Mouse (Mus musculus) telencephalon, adult 2 months (tissue): ENCODE measurements at regions not wholly inside any gene's neighbourhood (a gene's known extent, or its start where the extent isn't known, plus 50 kb on each side); places are given as distances from the start of the nearest gene placed in this dataset.

ENCODE experiments used
- DNase-seq: peaks from one replicate; pipeline ENCODE4 v3.0.0-alpha.2; 2011; ENCODE audit warnings: low read depth, low spot score

DNA sequence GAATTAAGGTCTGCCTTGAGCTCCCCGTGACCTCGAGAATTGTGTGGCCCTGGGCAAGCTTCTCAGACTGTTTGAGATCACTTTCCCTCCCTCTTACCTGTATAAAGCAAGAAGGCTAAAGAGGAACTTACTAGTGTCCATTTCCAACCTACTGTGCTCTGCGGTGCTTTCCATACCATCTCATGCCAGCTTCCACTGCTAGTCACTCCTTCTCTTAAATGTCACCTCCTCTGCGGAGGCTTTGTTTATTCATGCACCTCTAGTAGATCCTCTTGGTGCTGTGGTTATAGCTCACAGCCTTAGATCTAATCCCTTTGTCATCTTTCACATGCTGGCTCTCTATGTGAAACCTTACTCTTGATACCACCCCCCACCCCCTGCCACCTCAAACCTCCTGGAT, 2310.3 kb upstream of the Lrrc6 start:
- peak; percentile 46 for DNase-seq

DNA sequence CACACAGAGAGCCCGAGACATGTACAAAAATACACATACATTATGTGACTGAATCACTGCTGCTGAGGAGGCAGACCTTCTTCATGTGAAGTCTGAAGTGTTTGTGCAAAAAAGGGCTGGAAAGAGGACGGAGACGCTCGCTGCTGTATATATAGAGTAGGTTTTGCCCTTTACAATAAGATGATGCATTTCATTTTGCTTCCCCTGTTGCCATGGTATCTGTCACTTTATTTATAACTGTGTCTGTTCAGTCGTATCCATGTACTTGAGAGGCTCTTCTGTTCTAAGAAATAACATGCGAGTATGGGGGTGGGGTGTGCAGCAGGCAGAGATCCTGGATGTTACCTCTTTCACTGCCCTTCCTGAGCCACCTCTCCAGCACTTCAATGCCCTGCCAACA, 2309.9 kb upstream of the Lrrc6 start:
- peak; percentile 92 for DNase-seq

DNA sequence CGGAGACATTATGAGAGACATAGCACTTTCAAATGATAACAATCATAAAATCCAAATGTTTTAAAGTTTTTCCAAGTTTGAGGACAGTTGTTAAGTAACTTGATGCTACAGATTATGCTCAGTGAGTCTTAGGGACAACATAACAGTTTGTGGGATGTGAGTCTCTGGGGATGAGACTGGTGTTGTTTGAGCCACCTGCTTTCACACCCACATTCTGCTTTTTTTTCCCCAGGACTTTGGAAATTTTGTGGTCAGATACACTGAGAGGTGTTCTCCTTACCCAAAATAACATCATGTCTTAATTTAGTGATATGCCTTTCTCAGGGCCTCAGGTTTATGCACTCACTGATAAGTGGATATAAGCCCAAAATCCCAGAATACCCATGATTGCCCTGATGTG, 2307.5 kb upstream of the Lrrc6 start:
- DNase-seq, result peak; percentile 50

DNA sequence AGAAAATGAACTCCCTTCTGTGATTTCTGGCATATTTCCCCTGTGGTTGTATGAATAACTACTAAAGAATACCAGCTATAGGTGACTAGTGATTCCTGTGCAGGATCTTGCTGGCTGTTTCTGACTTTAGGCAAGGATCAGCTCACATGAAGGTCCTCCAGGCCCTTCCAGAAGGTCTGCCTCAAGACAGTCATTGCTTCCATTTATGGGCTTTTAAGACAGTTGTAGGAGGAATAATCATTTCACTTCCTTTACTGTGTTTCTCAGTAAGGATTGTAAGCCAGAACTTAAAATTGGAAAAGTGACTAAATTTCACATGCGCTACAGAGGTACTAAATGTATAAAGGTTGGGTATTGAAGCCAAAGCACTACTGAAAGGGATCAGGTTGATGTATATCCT, 2303.5 kb upstream of the Lrrc6 start:
- DNase-seq, result peak; percentile 63

DNA sequence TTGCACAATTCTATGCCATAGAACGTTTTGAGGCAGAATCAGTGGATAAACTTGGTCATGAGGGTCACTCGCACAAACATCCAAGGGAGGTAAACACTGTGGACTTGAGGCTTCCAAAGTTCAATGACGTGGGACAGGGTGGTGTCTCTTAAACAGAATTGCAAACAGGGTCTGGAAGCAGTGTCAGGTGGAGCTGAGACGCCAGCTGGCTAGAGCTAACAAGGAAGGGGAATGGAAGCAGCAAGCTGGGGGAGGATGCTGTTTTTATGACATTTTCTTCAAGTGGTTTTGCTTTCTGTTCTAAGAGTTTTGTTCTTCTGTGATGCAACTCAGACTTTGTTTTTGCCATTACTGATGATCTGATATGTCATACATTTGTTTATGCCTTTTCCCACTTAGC, 2301.1 kb upstream of the Lrrc6 start:
- peak; percentile 52 for DNase-seq

DNA sequence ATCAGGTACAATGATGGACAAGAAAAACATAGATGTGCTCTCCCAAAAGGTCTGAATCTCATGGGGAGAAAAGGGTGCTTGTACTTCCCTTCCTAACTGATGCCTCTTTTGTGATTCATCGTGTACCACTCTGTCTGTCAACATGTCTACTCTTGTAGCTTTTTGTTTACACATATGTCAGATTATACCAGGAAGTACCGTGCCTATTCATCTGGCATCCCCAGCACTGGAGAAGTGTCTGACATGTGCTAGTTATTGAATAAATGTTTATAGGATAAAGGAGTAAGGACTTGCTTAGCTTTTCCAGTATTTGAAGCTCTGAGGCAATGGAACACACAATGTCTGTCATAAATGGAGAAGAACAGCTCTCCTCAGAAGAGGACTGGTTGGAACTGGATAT, 2296.7 kb upstream of the Lrrc6 start:
- DNase-seq, result no peak

DNA sequence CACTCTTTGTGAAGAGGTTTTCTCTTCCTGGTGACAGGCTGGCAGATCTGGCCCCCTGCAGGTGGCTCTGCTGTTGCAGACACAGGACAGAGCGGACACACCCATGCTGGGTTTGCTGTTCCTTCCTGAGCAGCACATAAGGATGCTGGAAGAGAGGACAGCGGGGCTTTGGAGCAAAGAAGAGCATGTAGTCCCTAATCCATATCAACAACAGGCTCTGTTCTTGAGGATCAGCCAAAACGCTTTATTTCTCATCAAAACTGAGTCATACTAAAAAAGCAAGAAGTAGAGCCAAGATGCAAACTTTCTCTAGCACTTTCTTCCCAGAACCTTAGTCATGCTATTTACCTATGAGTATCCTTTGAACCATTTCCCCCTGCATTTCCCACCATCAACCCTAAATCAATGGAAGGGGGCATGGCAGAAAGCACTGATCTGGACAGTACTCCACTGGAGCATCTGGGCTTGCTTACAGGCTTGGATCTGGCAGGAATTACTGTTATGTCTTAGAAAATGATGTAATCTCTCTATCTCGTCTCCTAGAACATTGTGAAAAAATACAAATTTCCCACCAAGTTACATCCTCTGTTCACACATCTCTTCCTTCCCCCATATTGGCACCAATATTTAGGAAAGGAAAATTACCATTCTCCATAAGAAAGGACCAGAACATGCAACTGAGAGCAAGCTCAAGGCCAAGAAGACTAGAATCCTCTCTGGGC, 2294.7 kb upstream of the Lrrc6 start:
- peak; percentile 53 for DNase-seq

DNA sequence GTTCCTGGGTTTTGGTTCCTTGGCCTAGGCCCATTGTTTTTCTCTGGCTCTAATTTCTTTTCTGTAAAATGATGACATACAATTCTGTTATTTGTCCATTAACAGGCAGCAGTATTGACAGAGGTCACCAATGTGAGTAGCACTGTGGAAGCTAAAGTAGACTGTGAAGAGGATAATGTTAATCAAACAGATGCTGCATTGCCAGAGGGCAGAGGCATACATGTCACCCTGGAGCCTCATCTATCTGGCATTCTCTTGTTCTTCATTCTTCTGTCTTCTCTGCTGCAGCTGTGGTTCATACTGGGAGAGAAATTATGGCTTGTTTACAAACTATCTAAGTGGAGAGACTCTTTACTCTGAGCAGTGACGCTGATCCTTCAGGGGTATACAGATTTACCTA, 2259.2 kb upstream of the Lrrc6 start:
- DNase-seq, result no peak

DNA sequence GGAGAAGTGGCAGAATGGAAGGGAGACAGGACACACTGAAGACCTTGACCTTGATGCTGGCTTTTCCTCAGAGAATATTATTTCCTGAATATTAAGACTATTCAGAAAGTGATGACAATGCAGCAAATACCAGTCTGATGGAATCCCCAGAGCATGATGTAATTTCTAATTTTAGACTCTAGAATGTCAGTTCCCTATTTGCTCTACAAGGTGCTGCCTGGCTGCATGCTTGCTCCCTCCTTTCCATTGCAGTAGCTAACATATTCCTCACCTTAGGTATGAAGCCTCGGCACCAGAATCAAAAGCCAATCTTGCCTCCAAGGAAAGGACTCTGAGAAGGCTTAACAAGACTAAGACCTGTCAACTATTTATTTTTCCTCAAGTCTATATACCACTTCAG, 2254.5 kb upstream of the Lrrc6 start:
- DNase-seq, result peak; percentile 41

DNA sequence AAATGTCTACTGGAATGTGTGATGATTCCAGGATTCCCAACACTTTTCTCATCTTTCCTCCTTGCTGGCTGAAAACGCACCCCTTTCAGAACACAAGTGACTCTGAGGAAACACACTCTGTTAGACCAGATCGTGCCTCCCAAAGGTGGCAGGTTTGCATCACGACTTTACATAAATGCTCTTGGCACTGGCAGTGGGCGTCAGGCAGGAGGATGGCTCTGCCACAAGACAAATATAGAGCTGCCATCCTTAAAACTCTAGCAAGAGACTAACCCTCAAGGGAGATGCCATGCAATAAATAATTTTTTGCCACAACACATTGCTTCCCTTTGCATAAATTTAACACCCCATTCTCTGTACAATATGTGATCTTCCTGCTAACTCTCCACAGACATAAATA, 2254.1 kb upstream of the Lrrc6 start:
- peak; percentile 95 for DNase-seq

DNA sequence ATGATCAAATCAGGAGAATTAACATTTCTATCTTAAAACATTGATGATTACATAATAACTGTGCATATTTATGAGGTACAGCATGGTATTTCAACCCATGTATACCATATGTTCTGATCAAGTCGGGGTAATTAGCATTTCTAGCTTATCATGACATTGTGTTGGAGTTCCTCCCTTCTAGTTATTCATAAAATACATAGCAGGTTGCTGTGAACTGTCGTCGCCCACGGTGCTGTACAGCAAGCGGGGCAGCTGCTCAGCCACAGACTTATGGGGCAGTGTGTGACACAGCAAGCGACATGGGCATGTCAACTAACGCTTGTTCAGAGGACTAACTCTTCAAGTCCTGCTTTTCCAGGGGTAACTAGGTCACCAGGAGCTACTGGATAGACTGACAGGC, 2238.6 kb upstream of the Lrrc6 start:
- no peak for DNase-seq

DNA sequence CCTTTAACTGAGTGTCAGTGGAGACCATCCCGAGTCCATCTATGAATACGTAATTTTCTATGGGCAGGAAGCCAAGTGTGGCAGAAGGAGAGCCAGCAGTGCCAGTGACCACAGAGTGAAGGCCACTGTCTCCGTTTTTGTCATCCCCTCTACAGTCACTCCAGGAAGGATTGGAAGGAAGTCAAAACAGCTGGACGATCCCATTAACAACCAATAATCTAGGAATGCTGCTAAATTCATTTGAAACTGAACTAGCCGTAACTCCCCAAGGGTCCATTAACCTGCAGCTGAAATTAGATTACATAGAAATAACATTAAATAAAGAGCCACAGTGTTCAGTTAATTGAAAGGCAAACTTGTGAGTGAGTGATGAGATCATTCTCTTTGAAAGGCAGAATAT, 2220.5 kb upstream of the Lrrc6 start:
- DNase-seq, result no peak

DNA sequence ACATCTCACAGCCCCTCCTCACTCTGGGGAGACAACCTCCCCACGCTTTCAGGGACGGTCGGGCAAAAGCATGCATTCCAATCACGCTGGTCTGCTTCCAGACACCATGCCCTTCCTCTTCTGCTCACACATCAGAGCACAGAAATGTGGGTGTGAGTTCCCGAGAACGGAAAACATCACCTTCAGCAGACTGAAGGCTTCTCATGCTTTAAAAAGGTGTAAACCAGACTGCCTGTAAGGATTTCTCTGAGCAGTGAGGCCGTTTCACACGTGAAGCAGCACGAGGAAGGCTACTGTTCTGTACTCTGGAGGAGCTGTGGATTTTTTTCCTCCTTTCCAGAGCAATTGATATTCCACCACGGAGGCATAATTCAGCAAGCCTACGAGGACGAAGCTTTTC, 2218.8 kb upstream of the Lrrc6 start:
- peak; percentile 79 for DNase-seq

DNA sequence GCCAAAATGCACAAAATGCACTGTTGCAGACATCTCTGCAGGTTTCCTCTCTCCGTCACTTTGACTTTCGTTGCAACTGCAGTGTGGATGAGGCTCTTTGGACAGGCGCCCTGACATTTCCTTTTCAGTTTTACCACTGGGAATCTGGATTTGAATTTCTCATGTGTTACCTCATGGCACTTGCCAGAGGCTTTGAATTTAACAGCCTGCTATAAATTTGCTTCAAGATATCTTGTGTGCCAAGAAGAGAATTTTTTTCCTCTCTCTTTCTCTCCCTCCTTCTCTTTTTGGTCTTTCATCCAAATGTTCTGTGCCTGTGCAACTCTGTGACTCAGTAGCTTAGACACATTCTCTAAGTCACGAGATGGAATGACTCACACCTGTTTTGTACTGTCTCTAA, 2213.6 kb upstream of the Lrrc6 start:
- peak; percentile 85 for DNase-seq

DNA sequence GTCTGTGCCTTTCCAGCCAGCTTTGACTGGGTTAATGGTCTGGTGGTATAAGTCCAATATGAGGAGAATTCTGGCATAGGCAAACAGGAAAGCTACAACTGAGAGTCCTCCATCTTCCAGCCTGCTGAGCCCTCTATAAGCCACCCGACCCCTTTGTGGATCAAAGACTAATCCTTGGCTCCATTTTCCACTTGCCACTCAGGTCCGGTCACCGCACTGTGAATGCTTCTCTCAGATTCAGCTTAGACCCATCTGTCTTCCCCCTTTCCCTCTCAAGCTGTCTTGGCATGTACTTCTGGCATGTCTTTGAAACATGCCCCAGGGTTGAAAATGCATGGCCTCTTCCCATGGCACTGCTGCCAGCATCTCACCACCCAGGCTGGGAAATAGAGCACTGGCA, 2206.6 kb upstream of the Lrrc6 start:
- DNase-seq, result no peak

DNA sequence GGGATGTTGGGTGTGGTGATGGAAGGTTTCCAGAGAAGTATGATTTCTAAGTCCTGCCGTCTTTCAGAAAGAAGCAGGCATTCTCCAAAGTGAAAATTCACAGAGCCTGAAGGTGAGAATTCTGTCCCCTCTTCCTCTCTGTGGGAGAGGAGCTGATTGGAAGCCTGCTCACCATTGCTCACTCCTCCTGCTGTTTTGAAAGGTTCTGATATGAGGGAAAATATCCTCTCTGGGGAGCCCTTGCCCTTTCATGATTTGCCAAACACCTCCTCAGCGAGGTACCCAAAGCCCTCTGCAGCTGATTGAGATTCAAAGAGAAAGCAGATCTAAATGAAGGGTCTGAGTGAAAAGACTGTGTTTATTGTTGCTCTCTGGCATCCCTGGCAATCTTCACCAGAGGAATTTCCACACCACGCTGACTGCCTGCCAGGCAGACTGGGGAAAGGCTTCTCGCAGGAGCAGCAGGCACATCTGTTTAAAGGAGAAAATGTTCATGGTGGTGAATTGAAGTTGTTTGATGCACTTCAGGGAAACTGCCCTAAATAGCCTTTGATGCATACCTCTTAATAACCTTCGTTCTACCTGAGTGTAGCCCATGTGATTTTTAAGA, 2194.4 kb upstream of the Lrrc6 start:
- no peak for DNase-seq

DNA sequence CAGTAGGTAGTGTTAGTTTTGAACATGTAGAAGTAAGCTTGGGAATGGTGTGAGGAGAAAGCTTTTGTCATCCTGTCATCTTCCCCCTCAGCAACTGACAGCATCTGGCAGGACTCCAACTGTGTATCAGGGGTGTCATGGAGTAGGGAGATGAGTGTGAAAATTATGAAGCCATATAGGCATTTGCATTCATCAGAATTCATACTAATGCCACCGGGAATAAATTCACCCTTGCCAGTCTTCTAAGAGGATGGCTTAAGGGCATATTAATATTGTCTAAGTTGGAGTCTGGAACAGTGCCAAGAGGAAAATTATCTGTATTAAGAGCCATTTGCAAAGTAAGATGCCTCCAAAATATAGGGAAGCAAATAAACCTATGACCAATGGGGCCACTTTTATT, 2166.8 kb upstream of the Lrrc6 start:
- no peak for DNase-seq

DNA sequence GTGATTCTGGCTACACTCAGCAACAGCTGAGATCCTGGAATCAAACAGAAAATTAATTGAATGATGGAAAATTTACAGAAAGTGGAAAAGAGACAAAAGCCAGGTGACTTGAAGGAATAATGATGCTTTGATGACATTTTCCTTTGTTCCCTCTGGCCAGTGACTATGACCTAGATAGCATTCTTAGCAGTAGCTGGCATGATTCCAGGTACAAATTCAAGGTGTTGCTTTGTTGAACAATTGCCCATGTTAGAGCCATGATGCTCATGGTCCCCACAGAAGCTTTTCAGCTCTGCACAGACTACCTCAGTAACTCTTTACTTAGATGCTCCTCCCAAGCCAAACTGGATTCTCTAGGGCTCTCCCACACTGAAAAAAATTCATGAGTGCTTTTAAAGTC, 2164.6 kb upstream of the Lrrc6 start:
- no peak for DNase-seq

DNA sequence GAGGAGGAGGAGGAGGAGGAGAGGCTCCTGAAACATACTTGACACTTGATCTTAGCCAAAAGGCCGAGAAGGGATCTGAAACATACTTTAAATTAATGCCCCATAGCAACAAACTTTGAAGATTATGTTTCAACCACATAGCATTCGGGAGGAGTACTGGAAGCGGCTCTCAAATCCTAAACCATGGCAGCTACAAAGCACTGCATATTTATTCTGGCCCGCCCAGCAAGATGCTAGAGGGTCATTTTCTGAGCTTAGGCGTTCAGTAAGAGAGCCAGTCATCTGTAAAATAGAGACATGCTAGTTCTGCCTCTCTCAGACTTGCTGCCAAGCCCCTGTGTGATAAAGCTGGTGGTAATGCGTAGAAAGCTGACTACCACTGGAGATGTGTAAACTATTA, 2156.0 kb upstream of the Lrrc6 start:
- DNase-seq, result no peak

DNA sequence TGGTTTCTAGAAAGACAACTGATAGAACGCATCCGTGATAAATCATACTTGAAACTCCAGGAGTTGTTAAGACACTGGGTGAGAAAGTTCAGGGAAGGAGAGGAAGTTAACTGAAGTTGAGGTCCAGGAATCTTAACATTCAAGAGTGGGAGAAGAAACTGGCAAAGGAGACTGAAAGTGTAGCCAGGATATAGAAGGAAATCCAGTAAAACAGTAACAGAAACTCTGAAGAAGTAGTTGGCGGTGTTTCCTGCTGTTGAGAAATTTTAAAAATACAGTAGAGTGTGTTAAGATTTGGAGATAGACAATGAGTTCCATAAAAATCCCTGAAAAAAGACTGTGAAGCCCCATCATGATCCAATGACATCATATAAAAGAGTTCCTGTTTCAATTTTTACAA, 2154.3 kb upstream of the Lrrc6 start:
- DNase-seq, result peak; percentile 75

DNA sequence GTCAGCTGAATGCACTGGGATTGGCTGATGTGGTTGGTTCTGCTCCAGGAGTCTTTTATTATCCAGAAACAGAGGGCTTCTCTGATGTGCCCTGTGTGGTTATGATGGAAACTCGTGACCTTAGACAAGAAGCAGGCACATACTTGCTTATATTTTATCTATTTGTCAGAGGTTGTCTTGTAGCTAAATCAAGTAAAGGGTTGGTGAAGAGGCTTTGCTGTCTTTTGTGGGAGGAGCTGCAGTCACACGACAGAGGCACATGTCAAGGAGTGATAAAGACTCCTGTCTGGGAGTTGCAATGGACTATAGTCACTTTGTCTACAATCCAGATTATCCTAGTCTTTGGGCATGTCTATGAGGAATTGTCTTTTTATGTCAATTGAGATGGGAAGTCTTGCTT, 2149.9 kb upstream of the Lrrc6 start:
- DNase-seq, result no peak

DNA sequence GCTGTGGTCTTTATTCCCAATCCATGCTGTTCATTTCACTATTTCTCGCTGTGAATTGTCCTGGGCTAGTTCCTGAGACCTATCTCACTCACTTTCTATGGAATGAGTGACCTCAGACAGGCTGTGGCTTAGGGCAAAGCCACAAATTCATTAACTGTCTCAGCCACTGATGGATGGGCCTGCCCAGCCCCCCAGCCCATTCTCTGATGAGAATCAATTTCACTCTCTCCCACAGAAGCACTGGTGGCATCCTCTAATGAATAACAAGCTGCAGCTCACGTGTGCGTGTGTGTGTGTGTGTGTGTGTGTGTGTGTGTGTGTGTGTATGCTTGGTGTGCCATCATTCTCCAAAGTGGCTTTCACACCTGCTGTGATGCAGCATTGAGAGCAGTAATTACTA, 2149.3 kb upstream of the Lrrc6 start:
- DNase-seq, result no peak

DNA sequence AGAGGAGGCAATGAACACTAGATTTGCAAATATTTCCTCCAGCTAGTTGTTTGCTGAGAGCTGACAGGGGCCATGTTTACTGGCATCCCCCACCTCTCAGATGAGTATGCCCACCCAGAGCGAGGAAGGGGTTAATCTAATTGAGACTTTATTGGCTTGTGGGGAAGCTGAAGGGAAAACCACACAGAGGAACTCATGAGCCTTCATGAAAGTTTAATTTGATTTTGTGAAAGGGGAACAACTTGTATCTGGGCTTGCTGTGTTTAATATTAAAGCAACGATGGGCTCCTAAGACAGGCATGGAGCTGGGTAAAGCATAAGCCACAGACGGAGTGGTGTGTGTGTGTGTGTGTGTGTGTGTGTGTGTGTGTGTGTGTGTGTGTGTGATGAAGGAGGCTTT, 2146.2 kb upstream of the Lrrc6 start:
- no peak for DNase-seq

DNA sequence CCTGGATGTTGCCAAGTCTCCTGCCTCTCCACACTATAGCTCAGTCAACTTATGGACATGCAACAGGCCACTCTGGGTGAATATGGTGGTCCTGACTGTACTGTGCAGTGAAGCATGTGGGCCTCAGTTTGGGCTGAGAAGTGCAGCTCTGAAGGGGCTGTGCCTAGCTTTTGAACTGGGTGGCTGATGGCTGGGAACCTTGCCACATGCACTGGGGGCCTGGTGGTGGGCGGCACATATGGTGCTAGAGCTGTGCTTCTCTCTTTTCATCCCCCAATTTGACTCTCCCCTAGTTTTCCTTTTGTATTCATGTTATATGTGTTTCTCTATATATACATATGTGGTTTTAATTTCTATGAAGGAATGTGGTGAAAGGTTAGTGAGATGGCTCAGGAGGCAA, 2144.2 kb upstream of the Lrrc6 start:
- peak; percentile 24 for DNase-seq
